Mouse (Mus musculus) myocyte (in vitro differentiated cells): ENCODE results near the gene Sbpl.

ENCODE experiments used
- POLR2A ChIP-seq: IDR thresholded peaks from one replicate; pipeline ENCODE4 v1.6.1; 2011; ENCODE audit warnings: low read depth, mild to moderate bottlenecking, control low read depth, moderate library complexity; ENCODE audit not compliant: insufficient read length
- TCF12 ChIP-seq: IDR thresholded peaks from one replicate; pipeline ENCODE4 v1.6.1; 2011; ENCODE audit warnings: mild to moderate bottlenecking, control low read depth; ENCODE audit not compliant: poor library complexity, insufficient read depth, severe bottlenecking
- USF1 ChIP-seq: IDR thresholded peaks from one replicate; pipeline ENCODE4 v1.6.1; 2011; ENCODE audit warnings: low read depth, mild to moderate bottlenecking, control low read depth, moderate library complexity

DNA sequence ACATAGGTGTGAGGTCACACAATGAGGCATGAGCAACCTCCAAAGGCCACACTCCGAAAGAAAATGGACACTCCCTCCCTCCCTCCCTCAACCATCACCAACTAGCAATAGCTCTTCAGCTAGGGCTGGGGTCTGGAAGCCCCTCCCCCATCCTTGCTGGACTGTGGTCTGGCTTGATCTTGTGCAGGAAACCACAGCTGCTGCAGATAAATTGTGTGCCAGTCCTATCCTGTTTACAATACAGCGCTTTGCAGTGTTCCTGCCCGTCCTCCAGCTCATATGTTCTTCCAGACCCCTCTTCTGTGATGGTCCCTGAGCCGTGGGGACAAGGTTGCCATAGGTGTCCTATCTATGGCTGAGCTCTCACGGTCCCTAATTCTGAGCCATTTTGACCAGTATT lies 23.9 kb downstream of the Sbpl start:
- TF ChIP-seq TCF12 (no peak), USF1 (no peak), POLR2A (no peak)
